Mouse (Mus musculus) neural tube, embryonic 11.5 days (tissue): ENCODE data around the gene Pcbp4. TPM values are rescaled to one million over a fixed set of nuclear protein-coding genes. Genes with fewer than 3 reads are reported as not detected.

Experiments
- ATAC-seq: fragments of 200-750 bp; cut with Nextera tagmentation; 2 replicates; pipeline ENCODE4 v1.8.0; 2017; ENCODE audit warnings: moderate number of reproducible peaks, mild to moderate bottlenecking, moderate TSS enrichment, moderate library complexity; ENCODE audit not compliant: insufficient read depth, low FRiP score, low TSS enrichment
- DNase-seq: peaks from one replicate; pipeline ENCODE4 v3.0.0-alpha.2; 2015; ENCODE audit warnings: low spot score
- H3K27ac ChIP-seq: fragments of 300-500 bp; sonication (generic); 2 replicates; pipeline ENCODE4 v1.5.1; 2014; ENCODE audit warnings: low read depth, mild to moderate bottlenecking, low read length
- H3K27me3 ChIP-seq: fragments of 300-500 bp; sonication (generic); 2 replicates; pipeline ENCODE4 v1.6.1; 2014; ENCODE audit warnings: mild to moderate bottlenecking, low read length, mixed read lengths; ENCODE audit not compliant: control insufficient read depth, insufficient read depth
- H3K36me3 ChIP-seq: fragments of 300-500 bp; sonication (generic); 2 replicates; pipeline ENCODE4 v1.6.1; 2014; ENCODE audit warnings: mild to moderate bottlenecking, low read length, moderate library complexity, mixed read lengths; ENCODE audit not compliant: control insufficient read depth, insufficient read depth
- H3K4me1 ChIP-seq: fragments of 300-500 bp; sonication (generic); 2 replicates; pipeline ENCODE4 v1.6.1; 2014; ENCODE audit warnings: low read length, mixed read lengths; ENCODE audit not compliant: control insufficient read depth, insufficient read depth
- H3K4me2 ChIP-seq: fragments of 300-500 bp; sonication (generic); 2 replicates; pipeline ENCODE4 v1.6.1; 2014; ENCODE audit warnings: low read depth, mild to moderate bottlenecking, moderate library complexity
- H3K4me3 ChIP-seq: fragments of 300-500 bp; sonication (generic); 2 replicates; pipeline ENCODE4 v1.5.1; 2014; ENCODE audit warnings: low read depth, low read length
- H3K9ac ChIP-seq: fragments of 300-500 bp; sonication (generic); 2 replicates; pipeline ENCODE4 v1.6.1; 2014; ENCODE audit warnings: mild to moderate bottlenecking, low read length
- H3K9me3 ChIP-seq: fragments of 300-500 bp; sonication (generic); 2 replicates; pipeline ENCODE4 v1.6.1; 2016; ENCODE audit warnings: low read length; ENCODE audit not compliant: control insufficient read depth
- WGBS: fragments of 180-500 bp; shearing (Covaris S2); extraction: QIAGEN DNeasy Blood & Tissue Kit; methylation state at CpG from one replicate; pipeline ENCODE4 v1.1.7; 2014; 5-methylcytosine and 5-hydroxymethylcytosine counted together
- polyA plus RNA-seq: library from polyadenylated mRNA; unstranded; fragments of >200 nt; fragmentation: Nextera tagmentation; extraction: Ambion mirVana; gene quantifications from 2 replicates; pipeline ENCODE4 v1.2.1, GENCODE M21; 2014

Pcbp4 gene
- polyA plus RNA-seq, 1 experiment from 2014 or later, result 278 TPM

- Histone ChIP-seq H3K4me3 (peak overlapping the region; percentile 73), H3K9me3 (no peaks in the 10 kb centered on the region), H3K27me3 (no peaks in the 10 kb centered on the region), H3K27ac (no peak overlapping the region), H3K4me2 (peak overlapping the region; percentile 92), H3K36me3 (no peaks in the 10 kb centered on the region), H3K9ac (peak overlapping the region; percentile 75), H3K4me1 (peaks cover 12% of the 10 kb centered on the region)
- ATAC-seq (no peak), DNase-seq (no peak)
- 4% methylated on average over 16 of the region's 16 CpGs for WGBS
These were observed 24.6 kb downstream of the Pcbp4 start for GRCm38 (mm10) chr9:106477649-106478048.

- DNase-seq (no peak), ATAC-seq (no peak)
- Histone ChIP-seq H3K27me3 (no peaks in the 10 kb centered on the region), H3K4me1 (peaks cover 12% of the 10 kb centered on the region), H3K27ac (no peak overlapping the region), H3K9ac (peak overlapping the region; percentile 75), H3K4me3 (peak overlapping the region; percentile 73), H3K4me2 (peak overlapping the region; percentile 92), H3K9me3 (no peaks in the 10 kb centered on the region), H3K36me3 (no peaks in the 10 kb centered on the region)
- 84% methylated on average over 9 of the region's 9 CpGs for WGBS
These were observed 25.0 kb downstream of the Pcbp4 start for GRCm38 (mm10) chr9:106478101-106478500.

GRCm38 (mm10) chr9:106480541-106480940 lies 27.4 kb downstream of the Pcbp4 start:
- no peaks in the 10 kb centered on the region for H3K27me3 ChIP-seq
- H3K4me1 ChIP-seq, result peaks cover 7% of the 10 kb centered on the region
- no peak for DNase-seq
- 94% methylated on average over 7 of the region's 7 CpGs for WGBS
- no peak overlapping the region for H3K27ac ChIP-seq
- ATAC-seq, result no peak
- H3K36me3 ChIP-seq, result peaks cover 7% of the 10 kb centered on the region; the same call in 1 of the 2 replicates
- no peak overlapping the region for H3K4me2 ChIP-seq
- H3K9me3 ChIP-seq, result no peaks in the 10 kb centered on the region
- no peak overlapping the region for H3K9ac ChIP-seq
- H3K4me3 ChIP-seq, result no peak overlapping the region

- no peaks in the 10 kb centered on the region for H3K27me3 ChIP-seq
- peaks cover 7% of the 10 kb centered on the region for H3K4me1 ChIP-seq
- no peaks in the 10 kb centered on the region for H3K9me3 ChIP-seq
- 97% methylated on average over 15 of the region's 15 CpGs for WGBS
- no peak overlapping the region for H3K4me2 ChIP-seq
- H3K4me3 ChIP-seq, result no peak overlapping the region
- ATAC-seq, result no peak
- H3K36me3 ChIP-seq, result peaks cover 7% of the 10 kb centered on the region; the same call in 1 of the 2 replicates
- no peak overlapping the region for H3K27ac ChIP-seq
- DNase-seq, result no peak
- H3K9ac ChIP-seq, result no peak overlapping the region
These were observed 28.0 kb downstream of the Pcbp4 start for GRCm38 (mm10) chr9:106481075-106481474.

- H3K9ac ChIP-seq, result no peak overlapping the region
- no peaks in the 10 kb centered on the region for H3K9me3 ChIP-seq
- H3K27ac ChIP-seq, result no peak overlapping the region
- peaks cover 7% of the 10 kb centered on the region for H3K4me1 ChIP-seq
- DNase-seq, result no peak
- no peaks in the 10 kb centered on the region for H3K27me3 ChIP-seq
- no peak for ATAC-seq
- no peak overlapping the region for H3K4me2 ChIP-seq
- WGBS, result 91% methylated on average over 13 of the region's 13 CpGs
- no peak overlapping the region for H3K4me3 ChIP-seq
- peaks cover 7% of the 10 kb centered on the region; the same call in 1 of the 2 replicates for H3K36me3 ChIP-seq
These were observed 28.6 kb downstream of the Pcbp4 start for GRCm38 (mm10) chr9:106481676-106482075.

GRCm38 (mm10) chr9:106482578-106483115 lies 29.6 kb downstream of the Pcbp4 start:
- no peak for ATAC-seq
- Histone ChIP-seq H3K9ac (no peak overlapping the region), H3K9me3 (no peaks in the 10 kb centered on the region), H3K4me2 (no peak overlapping the region), H3K27ac (no peak overlapping the region), H3K27me3 (no peaks in the 10 kb centered on the region), H3K4me1 (peaks cover 6% of the 10 kb centered on the region), H3K36me3 (peaks cover 7% of the 10 kb centered on the region; the same call in 1 of the 2 replicates), H3K4me3 (no peak overlapping the region)
- WGBS, result 84% methylated on average over 17 of the region's 17 CpGs
- no peak for DNase-seq

- Histone ChIP-seq H3K4me2 (no peak overlapping the region), H3K36me3 (peaks cover 7% of the 10 kb centered on the region; the same call in 1 of the 2 replicates), H3K27me3 (no peaks in the 10 kb centered on the region), H3K9me3 (no peaks in the 10 kb centered on the region), H3K27ac (no peak overlapping the region), H3K4me1 (peaks cover 1% of the 10 kb centered on the region), H3K9ac (no peak overlapping the region), H3K4me3 (no peak overlapping the region)
- 95% methylated on average over 10 of the region's 10 CpGs for WGBS
- DNase-seq (no peak), ATAC-seq (no peak)
These were observed 30.0 kb downstream of the Pcbp4 start for GRCm38 (mm10) chr9:106483136-106483535.

GRCm38 (mm10) chr9:106483606-106484005 lies 30.5 kb downstream of the Pcbp4 start:
- no peaks in the 10 kb centered on the region for H3K27me3 ChIP-seq
- no peak overlapping the region for H3K27ac ChIP-seq
- H3K4me3 ChIP-seq, result no peak overlapping the region
- H3K4me1 ChIP-seq, result no peaks in the 10 kb centered on the region
- H3K9me3 ChIP-seq, result no peaks in the 10 kb centered on the region
- no peak for DNase-seq
- WGBS, result 94% methylated on average over 17 of the region's 17 CpGs
- no peak overlapping the region for H3K4me2 ChIP-seq
- H3K9ac ChIP-seq, result no peak overlapping the region
- no peak for ATAC-seq
- H3K36me3 ChIP-seq, result peaks cover 7% of the 10 kb centered on the region; the same call in 1 of the 2 replicates

GRCm38 (mm10) chr9:106485076-106485475 lies 32.0 kb downstream of the Pcbp4 start:
- Histone ChIP-seq H3K4me3 (no peak overlapping the region), H3K9ac (no peak overlapping the region), H3K27ac (no peak overlapping the region), H3K4me1 (no peaks in the 10 kb centered on the region), H3K9me3 (no peaks in the 10 kb centered on the region), H3K27me3 (no peaks in the 10 kb centered on the region), H3K36me3 (peaks cover 7% of the 10 kb centered on the region; the same call in 1 of the 2 replicates), H3K4me2 (no peak overlapping the region)
- ATAC-seq, result no peak
- 84% methylated on average over 10 of the region's 10 CpGs for WGBS
- no peak for DNase-seq
